Mouse (Mus musculus) erythroblast, adult 5-6 weeks (primary cell): ENCODE measurements around the gene S100a2. TPM values are rescaled to one million over a fixed set of nuclear protein-coding genes. Genes with fewer than 3 reads are reported as not detected.

Experiments used
- ATAC-seq: replicated peaks from 2 replicates; pipeline ENCODE4 v1.8.0; 2016; ENCODE audit warnings: moderate number of reproducible peaks, mild to moderate bottlenecking, moderate TSS enrichment, inconsistent platforms; ENCODE audit not compliant: poor library complexity, low FRiP score, severe bottlenecking
- total RNA-seq, 2 experiments: library from RNA; stranded (forward) in 1 of 2; stranded (reverse) in 1 of 2; fragments of 150-400 nt in 1 of 2; fragments of 200-764, 138-1000 nt in 1 of 2; gene quantifications; 2 replicates each; pipeline versions ENCODE4 v1.2.3 to v1.2.4; 2015 to 2017; ENCODE audit warnings: low replicate concordance in 2 of 2

The S100a2 gene
- total RNA-seq, 2 experiments from 2014 or later: not detected

- no peak for ATAC-seq
These were observed 23.6 kb downstream of the S100a2 start for GRCm38 (mm10) chr3:90613461-90614147.

- ATAC-seq: no peak
These were observed 24.1 kb downstream of the S100a2 start for GRCm38 (mm10) chr3:90614148-90614530.

GRCm38 (mm10) chr3:90614611-90615251 is 24.7 kb downstream of the S100a2 start:
- ATAC-seq: no peak

GRCm38 (mm10) chr3:90615415-90615814 is 25.4 kb downstream of the S100a2 start:
- ATAC-seq: no peak

- no peak for ATAC-seq
These were observed 25.9 kb downstream of the S100a2 start for GRCm38 (mm10) chr3:90615911-90616310.

GRCm38 (mm10) chr3:90617586-90617985 is 27.5 kb downstream of the S100a2 start:
- no peak for ATAC-seq

GRCm38 (mm10) chr3:90621552-90621951 is 31.5 kb downstream of the S100a2 start:
- ATAC-seq: no peak

GRCm38 (mm10) chr3:90623435-90624071 is 33.5 kb downstream of the S100a2 start:
- ATAC-seq: no peak

GRCm38 (mm10) chr3:90625496-90625895 is 35.4 kb downstream of the S100a2 start:
- ATAC-seq: no peak

- no peak for ATAC-seq
These were observed 36.4 kb downstream of the S100a2 start for GRCm38 (mm10) chr3:90626266-90627021.

GRCm38 (mm10) chr3:90627366-90627765 is 37.3 kb downstream of the S100a2 start:
- no peak for ATAC-seq

GRCm38 (mm10) chr3:90627807-90628206 is 37.8 kb downstream of the S100a2 start:
- no peak for ATAC-seq

- ATAC-seq: no peak
These were observed 39.3 kb downstream of the S100a2 start for GRCm38 (mm10) chr3:90629298-90629697.

GRCm38 (mm10) chr3:90631984-90632383 is 41.9 kb downstream of the S100a2 start:
- ATAC-seq: no peak

GRCm38 (mm10) chr3:90638511-90639275 is 48.6 kb downstream of the S100a2 start:
- no peak for ATAC-seq

GRCm38 (mm10) chr3:90639511-90640154 is 49.6 kb downstream of the S100a2 start:
- peak; percentile 80 for ATAC-seq

GRCm38 (mm10) chr3:90640981-90641380 is 50.9 kb downstream of the S100a2 start:
- no peak for ATAC-seq
